Mouse (Mus musculus) CD8-positive naive resting alpha-beta T cell, adult 2 months (primary cell): ENCODE data around the gene Nelfb.

Experiments used
- DNase-seq, 2 experiments: peaks; one replicate each; pipeline ENCODE4 v3.0.0; 2022; ENCODE audit warnings: low read depth in 2 of 2, low spot score in 2 of 2

Gene Nelfb

DNA sequence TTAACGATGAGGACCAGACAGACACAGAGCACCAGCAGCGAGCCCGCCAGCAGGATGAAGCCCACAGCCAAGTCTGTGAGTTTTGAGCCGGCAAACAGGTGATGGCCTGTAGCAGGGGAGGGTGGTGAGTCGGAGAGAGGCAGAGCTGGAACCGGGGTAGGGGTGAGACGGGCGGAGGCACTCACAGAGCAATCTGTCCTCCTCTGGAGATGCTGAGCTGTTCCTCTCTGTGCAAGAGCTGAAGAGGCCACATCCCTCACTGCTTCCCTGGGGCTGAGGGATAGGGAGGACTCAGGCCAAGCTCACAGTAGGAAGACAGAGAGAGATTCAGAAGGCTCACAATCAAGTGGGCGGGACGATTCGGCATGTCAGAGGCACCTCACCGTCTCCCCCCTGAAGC lies 19.7 kb upstream of the Nelfb start:
- no peak for DNase-seq

GRCm38 (mm10) chr2:25230581-25230980 lies 19.3 kb upstream of the Nelfb start:
- no peak for DNase-seq

GRCm38 (mm10) chr2:25229582-25229981 lies 18.3 kb upstream of the Nelfb start:
- no peak for DNase-seq

- DNase-seq = no peak
Observed at GRCm38 (mm10) chr2:25228995-25229530, 17.8 kb upstream of the Nelfb start.

DNA sequence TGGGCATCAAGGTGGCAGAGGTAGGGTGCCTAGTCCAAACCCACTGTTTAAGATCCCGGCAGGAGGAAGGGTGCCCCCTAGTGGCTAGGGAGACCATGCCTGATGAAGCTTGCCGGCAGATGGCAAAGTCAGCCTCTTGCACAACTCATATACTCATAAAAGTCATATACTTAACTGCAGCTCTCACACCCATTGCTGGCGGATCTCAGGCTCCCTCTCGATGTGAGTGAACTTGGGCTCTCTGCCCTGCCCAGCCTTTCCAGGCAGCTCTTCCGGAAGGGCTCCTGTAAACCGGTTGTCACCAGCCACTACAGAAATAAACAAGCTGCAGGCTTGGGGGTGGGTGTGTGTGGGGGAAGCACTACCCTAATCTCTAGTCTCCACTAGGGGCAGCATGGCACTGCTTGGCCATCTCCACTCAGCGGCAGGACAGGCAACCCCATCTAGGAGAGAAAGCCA lies 17.2 kb upstream of the Nelfb start:
- DNase-seq = peak; percentile 79 to 87

DNA sequence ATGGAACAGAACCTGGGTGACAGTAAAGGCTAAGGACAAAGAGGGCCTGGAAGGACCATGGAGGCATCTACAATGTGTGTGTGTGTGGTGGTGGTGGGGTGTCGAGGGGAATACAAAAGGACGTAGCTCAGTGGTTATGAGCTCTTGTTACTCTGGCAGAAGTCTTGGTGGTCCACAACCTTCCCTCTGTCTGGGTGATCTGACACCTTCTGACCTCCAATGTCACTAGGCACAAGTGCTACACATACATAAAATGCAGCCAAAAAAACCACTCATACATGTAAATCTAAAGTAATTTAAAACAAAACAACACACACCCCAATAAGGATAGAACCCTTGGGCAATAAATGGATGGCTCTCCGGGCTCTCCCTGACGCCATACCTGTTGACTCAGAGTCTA lies 16.1 kb upstream of the Nelfb start:
- no peak for DNase-seq

DNA sequence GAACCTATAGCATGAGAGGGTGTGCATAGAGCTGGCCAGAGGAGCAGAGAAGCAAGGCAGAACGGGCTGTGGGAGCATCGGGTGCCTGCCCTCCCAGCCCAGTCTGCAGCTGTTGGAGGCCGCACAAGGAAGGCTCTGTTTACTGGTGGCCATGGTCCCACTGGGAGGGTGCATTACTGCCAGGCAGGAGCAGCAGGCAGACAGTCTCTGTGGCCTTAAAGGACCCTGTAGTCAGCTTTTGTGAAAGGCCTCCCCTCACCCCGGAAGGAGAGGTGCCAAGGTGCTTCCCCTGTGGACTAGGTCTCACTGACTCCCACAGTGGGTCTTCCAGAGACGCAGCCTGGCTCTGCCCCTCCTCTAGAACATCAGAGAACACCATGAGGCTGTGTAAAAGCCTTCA lies 15.6 kb upstream of the Nelfb start:
- DNase-seq = no peak

GRCm38 (mm10) chr2:25225811-25226379 lies 14.6 kb upstream of the Nelfb start:
- DNase-seq = no peak

GRCm38 (mm10) chr2:25224766-25225752 lies 13.8 kb upstream of the Nelfb start:
- DNase-seq = peak; percentile 97 to 99

DNA sequence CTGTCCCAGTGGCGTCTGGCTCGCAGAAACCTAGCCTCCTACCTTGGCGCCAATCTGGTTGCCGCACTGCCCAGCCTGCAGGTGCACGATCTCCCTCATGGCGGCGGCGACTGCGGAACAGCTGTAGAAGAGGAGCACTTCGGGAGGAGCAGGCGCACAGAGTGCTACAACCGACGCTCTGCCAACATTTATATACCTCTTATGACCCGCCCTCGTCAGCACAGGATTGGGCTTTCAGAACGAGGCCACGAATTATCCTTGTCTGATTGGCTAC lies 13.1 kb upstream of the Nelfb start, which contains the start of gene Tubb4b:
TSS of gene Tubb4b (minus strand) at position 211 of the 274 bp plus-strand sequence.
- DNase-seq = no peak

DNA sequence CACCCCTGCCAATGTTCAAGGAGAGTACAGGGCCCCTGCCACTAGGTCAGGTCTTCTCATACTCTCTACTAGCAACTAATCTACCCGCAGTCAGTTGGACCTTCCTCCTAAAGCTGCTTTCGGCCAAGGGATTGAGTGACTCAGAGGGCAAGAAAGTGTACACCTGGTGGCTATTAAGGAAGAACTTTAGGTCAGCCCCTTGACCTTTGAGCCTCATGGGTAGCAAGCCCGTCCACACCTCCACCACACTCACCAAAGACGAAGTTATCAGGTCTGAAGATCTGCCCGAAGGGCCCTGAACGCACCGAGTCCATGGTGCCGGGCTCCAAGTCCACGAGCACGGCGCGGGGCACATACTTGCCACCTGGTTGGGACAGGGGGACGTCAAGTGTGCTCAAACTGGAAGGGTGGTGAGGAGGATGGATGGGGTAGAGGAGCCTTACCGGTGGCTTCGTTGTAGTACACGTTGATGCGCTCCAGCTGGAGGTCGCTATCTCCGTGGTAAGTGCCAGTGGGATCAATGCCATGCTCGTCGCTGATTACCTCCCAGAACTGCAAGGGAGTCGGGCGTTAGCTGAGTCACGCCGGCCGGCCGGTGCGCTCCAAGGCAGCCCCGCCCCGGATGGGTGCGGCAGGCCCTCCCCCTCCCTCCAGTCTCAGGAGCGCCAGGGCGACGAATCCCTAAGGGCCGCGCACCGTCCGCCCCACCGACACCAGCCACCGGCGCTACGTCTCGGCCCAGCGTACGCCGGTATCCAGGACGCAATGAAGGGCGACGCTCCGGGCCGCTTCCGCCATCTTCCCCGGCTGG lies 12.6 kb upstream of the Nelfb start:
- DNase-seq = peak in 1 of 2 experiments; percentile 59

DNA sequence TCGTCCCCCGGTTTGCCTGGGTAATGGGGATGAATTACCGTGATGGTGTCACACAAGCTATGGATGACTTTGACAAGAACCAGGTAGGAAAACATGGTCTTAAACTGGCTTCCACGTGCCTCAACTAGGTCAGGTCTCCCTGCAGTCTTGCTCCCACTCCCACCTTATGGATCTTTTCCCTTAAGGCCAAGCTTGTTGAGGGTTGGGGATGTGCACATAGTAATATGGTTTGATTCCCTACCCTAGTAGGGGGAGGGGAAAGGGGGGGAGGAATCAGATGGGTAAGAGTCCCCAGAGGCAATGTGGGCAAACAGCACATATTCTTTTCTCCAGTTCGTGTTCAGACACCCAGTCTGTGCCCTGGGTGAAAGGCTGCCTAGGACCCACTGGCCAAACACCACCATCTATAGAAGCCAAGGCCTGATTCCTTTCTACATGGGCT lies 10.1 kb upstream of the Nelfb start:
- no peak for DNase-seq

DNA sequence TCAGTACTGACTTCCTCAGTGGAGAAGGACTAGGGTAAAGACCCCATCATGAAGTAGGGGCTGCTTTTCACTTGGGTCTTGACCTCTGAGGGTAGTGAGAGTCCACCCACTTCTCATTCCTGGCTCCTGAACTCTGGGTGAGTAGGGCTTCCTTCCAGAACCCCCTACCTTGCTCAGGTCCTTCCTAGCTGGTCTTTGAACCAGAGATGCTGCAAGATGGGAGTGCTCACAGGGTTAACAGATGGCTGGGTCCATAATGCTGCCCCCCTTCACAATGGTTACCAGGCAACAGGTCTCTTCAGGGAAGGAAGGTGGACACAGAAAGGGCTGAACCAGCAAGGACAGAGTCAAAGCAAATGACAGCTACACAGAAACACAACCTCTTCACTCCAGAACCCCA lies 7.2 kb upstream of the Nelfb start, which contains the start of gene Fam166a:
TSS of gene Fam166a (plus strand) at position 301 of the 400 bp plus-strand sequence.
- no peak for DNase-seq

DNA sequence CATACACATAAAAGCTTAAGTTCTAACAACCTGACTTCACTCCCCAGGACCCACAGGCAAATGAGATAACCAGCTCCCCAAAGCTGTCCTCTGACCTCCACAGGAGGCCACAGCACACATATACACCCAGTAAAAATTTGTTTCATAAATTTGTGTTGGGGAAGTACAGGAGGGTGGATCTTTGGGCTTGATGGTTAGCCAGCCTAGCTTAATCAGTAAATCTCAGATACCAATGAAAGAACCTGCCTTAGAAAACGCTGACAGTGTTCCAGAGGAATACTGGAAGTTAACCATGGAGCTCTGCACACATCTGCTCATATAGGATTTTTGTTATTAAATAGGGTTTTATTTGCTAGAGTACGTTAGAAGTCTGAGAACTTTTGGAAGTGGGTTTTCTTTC lies 6.4 kb upstream of the Nelfb start:
- DNase-seq = no peak

GRCm38 (mm10) chr2:25214444-25214843 lies 3.2 kb upstream of the Nelfb start, which contains the start of gene Stpg3:
Gene Stpg3 (minus strand): TSS chr2:25214637.
- DNase-seq = no peak

DNA sequence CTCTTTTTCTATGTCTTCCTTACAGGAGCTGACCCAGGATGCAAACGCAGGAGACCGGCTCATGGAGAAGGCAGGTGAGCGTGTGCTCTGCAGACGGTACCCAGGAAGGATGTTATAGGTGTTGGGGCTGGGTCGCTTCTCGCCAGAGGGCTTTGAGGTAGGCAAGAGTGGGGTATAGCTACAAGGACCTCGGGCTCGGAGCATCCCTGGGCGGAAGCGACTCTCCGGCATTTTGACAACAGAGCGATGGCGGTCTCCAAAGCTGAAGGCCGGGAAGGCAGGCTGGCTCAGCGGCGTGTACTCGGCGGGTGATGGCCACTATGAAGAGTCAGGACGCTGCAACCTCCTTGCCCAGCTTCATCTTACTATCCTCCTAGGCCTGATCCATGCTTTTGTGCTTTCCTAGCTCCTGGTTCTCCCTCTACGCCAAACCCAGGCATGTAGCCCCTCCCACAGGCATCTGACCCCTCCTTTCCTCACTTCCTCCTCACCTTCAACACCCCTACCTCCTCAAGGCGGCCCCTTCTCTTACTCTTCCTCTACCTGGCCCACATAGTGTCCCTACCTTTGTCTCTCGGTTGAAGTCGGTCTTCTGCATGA lies 2.1 kb upstream of the Nelfb start:
- DNase-seq = no peak

GRCm38 (mm10) chr2:25210686-25211085 lies 603 bp downstream of the Nelfb start:
- peak in 1 of 2 experiments; percentile 6 for DNase-seq

- no peak for DNase-seq
Observed at GRCm38 (mm10) chr2:25207593-25207992, 3.7 kb downstream of the Nelfb start.

GRCm38 (mm10) chr2:25203631-25204214 lies 7.6 kb downstream of the Nelfb start:
- DNase-seq = no peak

GRCm38 (mm10) chr2:25200631-25201030 lies 10.7 kb downstream of the Nelfb start:
- DNase-seq = no peak
